22 mouse cellular contexts compared by ENCODE assay signal in genomic region chr8:109997381-109997780, GRCm38 (mm10). TPM values are rescaled to one million over a fixed set of nuclear protein-coding genes. Genes with fewer than 3 reads are reported as not detected.
DNase-seq lines count a peak whose midpoint lies in the region; ATAC-seq and TF ChIP-seq lines count a peak whose summit lies in the region.
"Had no signal": no experiment of that assay in that cellular context is flagged by ENCODE, and none has a peak within 500 bp of the region (broad histone marks: within the 10 kb centered on the region; RNA-seq: fewer than 3 reads in every experiment).

No protein-coding gene starts in this region.

- WGBS in cerebellum, adult 2 months: 38% methylated on average over 9 of the region's 9 CpGs
- WGBS in liver, adult 2 months: 51% methylated on average over 9 of the region's 9 CpGs
- whole genome bisulfite sequencing in liver, postnatal 0 days (ENCODE audit: insufficient replicate concordance): 82% methylated on average over 9 of the region's 9 CpGs

- H3K36me3 ChIP-seq in liver, adult 2 months (ENCODE audit: control insufficient read depth, insufficient read depth, low read length): peaks cover 54% of the 10 kb centered on the region
- H3K36me3 ChIP-seq in liver, postnatal 0 days (replicated peaks; ENCODE audit: insufficient read depth, low read length): peaks cover 5% of the 10 kb centered on the region
- H3K36me3 ChIP-seq: embryonic facial prominence, embryonic 10.5 days; embryonic facial prominence, embryonic 12.5 days; forebrain, embryonic 15.5 days had no signal

- no peak overlapping the region for H3K9ac ChIP-seq in liver, adult 2 months (ENCODE audit: low read depth, low read length)
- H3K9ac ChIP-seq in liver, postnatal 0 days (replicated peaks): no peak overlapping the region
- H3K9ac ChIP-seq: embryonic facial prominence, embryonic 12.5 days; forebrain, embryonic 15.5 days; forebrain, postnatal 0 days had no signal

- H3K4me2 ChIP-seq in liver, postnatal 0 days (ENCODE audit: low read depth, low read length): no peak overlapping the region
- H3K4me2 ChIP-seq: embryonic facial prominence, embryonic 12.5 days; forebrain, embryonic 15.5 days had no signal

- no peak overlapping the region for H3K27ac ChIP-seq in cerebellum, adult 2 months (ENCODE audit: insufficient read depth, low read length)
- no peak overlapping the region for H3K27ac ChIP-seq in liver, adult 2 months (replicated peaks; ENCODE audit: insufficient read depth, low read depth, low read length)
- no peak overlapping the region for H3K27ac ChIP-seq in liver, postnatal 0 days (ENCODE audit: low read depth)
- H3K27ac ChIP-seq: embryonic facial prominence, embryonic 10.5 days; embryonic facial prominence, embryonic 12.5 days; forebrain, embryonic 15.5 days had no signal

- H3K9me3 ChIP-seq in liver, postnatal 0 days (ENCODE audit: low read length): no peaks in the 10 kb centered on the region
- H3K9me3 ChIP-seq: embryonic facial prominence, embryonic 10.5 days; embryonic facial prominence, embryonic 12.5 days; forebrain, embryonic 15.5 days had no signal

- H3K79me2 ChIP-seq in liver, adult 2 months (ENCODE audit: control insufficient read depth, insufficient read depth, low read length): no peaks in the 10 kb centered on the region

- TF ChIP-seq EP300 in liver, postnatal 0 days (IDR thresholded peaks at IDR 0.05; ENCODE audit: low read depth): no peak

- no peaks in the 10 kb centered on the region for H3K27me3 ChIP-seq in cerebellum, adult 2 months (ENCODE audit: control insufficient read depth, insufficient read depth, low read length)
- H3K27me3 ChIP-seq in liver, adult 2 months (ENCODE audit: control insufficient read depth, insufficient read depth, low read length): no peaks in the 10 kb centered on the region
- no peaks in the 10 kb centered on the region for H3K27me3 ChIP-seq in liver, postnatal 0 days (ENCODE audit: insufficient read depth, low read length)
- H3K27me3 ChIP-seq: embryonic facial prominence, embryonic 12.5 days; forebrain, embryonic 15.5 days had no signal

- TF ChIP-seq POLR2A in cerebellum, adult 2 months (IDR thresholded peaks at IDR 0.05; ENCODE audit: borderline replicate concordance, insufficient read depth, low read length): no peak
- TF ChIP-seq POLR2A in liver, adult 2 months (IDR thresholded peaks at IDR 0.05; ENCODE audit: extremely low read depth, insufficient read depth, low read length): no peak

- peak; percentile 36 to 42 for DNase-seq in cerebellum, postnatal 14 days
- DNase-seq in cerebellum, adult 2 months: no peak
- DNase-seq in heart, adult 11 months: peak; percentile 48
- DNase-seq in heart, adult 8-10 months (ENCODE audit: low spot score): no peak
- DNase-seq in liver, adult 2 months (ENCODE audit: extremely low read depth, low read depth, low spot score): no peak
- no peak for DNase-seq in liver, postnatal 0 days
- no peak for DNase-seq in kidney, postnatal 36 days
- DNase-seq: adrenal gland, adult 2 months; adrenal gland, postnatal 10 days; adrenal gland, postnatal 25 days; cerebellum, adult 11-12 months; cerebellum, adult 8-10 months; forebrain, postnatal 0 days had no signal

- TF ChIP-seq CTCF in cerebellum, adult 2 months (IDR thresholded peaks at IDR 0.05; ENCODE audit: borderline replicate concordance, insufficient read depth, low read depth, low read length): no peak
- TF ChIP-seq CTCF in liver, adult 2 months (IDR thresholded peaks at IDR 0.05; ENCODE audit: low read depth, low read length): peak; percentile 15; the same call in 1 of the 2 replicates
- no peak for TF ChIP-seq CTCF in liver, postnatal 0 days (IDR thresholded peaks at IDR 0.05; ENCODE audit: low read depth)

- ATAC-seq in liver, postnatal 0 days: no peak
- ATAC-seq: forebrain, embryonic 15.5 days; forebrain, postnatal 0 days had no signal

- no peaks in the 10 kb centered on the region; the same call in 1 of the 2 replicates for H3K4me1 ChIP-seq in cerebellum, adult 2 months (ENCODE audit: control insufficient read depth, insufficient read depth, low read length)
- H3K4me1 ChIP-seq in liver, adult 2 months (ENCODE audit: control insufficient read depth, insufficient read depth, low read length): no peaks in the 10 kb centered on the region
- no peaks in the 10 kb centered on the region; the same call in 1 of the 2 replicates for H3K4me1 ChIP-seq in liver, postnatal 0 days (ENCODE audit: insufficient read depth)
- H3K4me1 ChIP-seq: embryonic facial prominence, embryonic 10.5 days; embryonic facial prominence, embryonic 12.5 days; forebrain, embryonic 15.5 days had no signal

- H3K4me3 ChIP-seq in cerebellum, adult 2 months (replicated peaks; ENCODE audit: insufficient read depth, low read depth, low read length): no peak overlapping the region
- no peak overlapping the region for H3K4me3 ChIP-seq in liver, adult 2 months (ENCODE audit: insufficient read depth, low read depth, low read length)
- H3K4me3 ChIP-seq in liver, postnatal 0 days (ENCODE audit: low read depth, low read length): no peak overlapping the region
- H3K4me3 ChIP-seq: embryonic facial prominence, embryonic 10.5 days; embryonic facial prominence, embryonic 12.5 days; forebrain, embryonic 15.5 days had no signal

RNA-seq across cellular contexts. Expression of gene Tat, which starts 7.1 kb away (rescaled TPM):
- 0.05 TPM in 1 of 2 replicates, not detected in the other for polyA plus RNA-seq in cerebellum, adult 2 months (2012; rRNA removed)
- total RNA-seq in heart, adult 8-10 months (2022): 1 to 10 TPM in 1 of 4 experiments, under 1 TPM in 3; 0.14 to 2.0 (median 0.41) TPM
- total RNA-seq in liver, adult 2 months (2014; rRNA removed): 815 and 1,088 TPM in 2 replicates
- polyA plus RNA-seq in liver, adult 2 months (2012; rRNA removed): 868 and 1,411 TPM in 2 replicates
- 64.5 and 108 TPM in 2 replicates for polyA plus RNA-seq in liver, postnatal 0 days (2015; fragmentation: Nextera tagmentation; extraction: Ambion mirVana)
- total RNA-seq: adrenal gland, postnatal 25 days; ES-E14; forebrain, postnatal 0 days; MEL had no signal
- polyA plus RNA-seq: C2C12; cortical plate, adult 2 months; embryonic facial prominence, embryonic 10.5 days; embryonic facial prominence, embryonic 12.5 days; forebrain, embryonic 11.5 days; forebrain, embryonic 15.5 days; forebrain, postnatal 0 days had no signal

RNA-seq across cellular contexts. Expression of gene Marveld3, which starts 35.4 kb away (rescaled TPM):
- 0.21 and 0.33 TPM in 2 replicates for polyA plus RNA-seq in cerebellum, adult 2 months (2012; rRNA removed)
- under 1 TPM in 2 of 4 experiments, not detected in 2; 0.17 to 0.53 TPM for total RNA-seq in heart, adult 8-10 months (2022)
- total RNA-seq in liver, adult 2 months (2014; rRNA removed): 0.37 and 0.81 TPM in 2 replicates
- polyA plus RNA-seq in liver, adult 2 months (2012; rRNA removed): 0.23 and 0.70 TPM in 2 replicates
- 0.58 and 0.69 TPM in 2 replicates for polyA plus RNA-seq in liver, postnatal 0 days (2015; fragmentation: Nextera tagmentation; extraction: Ambion mirVana)
- total RNA-seq: adrenal gland, postnatal 25 days; MEL had no signal
- polyA plus RNA-seq: adrenal gland, adult 2 months; C2C12 had no signal

RNA-seq across cellular contexts. Expression of gene Chst4, which starts 42.2 kb away (rescaled TPM):
- polyA plus RNA-seq in cerebellum, adult 2 months (2012; rRNA removed): not detected in 2 replicates
- total RNA-seq in heart, adult 8-10 months (2022): 1 to 10 TPM; 2.2 to 7.2 (median 3.2) TPM
- 0.18 and 0.20 TPM in 2 replicates for total RNA-seq in liver, adult 2 months (2014; rRNA removed)
- polyA plus RNA-seq in liver, adult 2 months (2012; rRNA removed): 0.22 and 0.39 TPM in 2 replicates
- polyA plus RNA-seq in liver, postnatal 0 days (2015; fragmentation: Nextera tagmentation; extraction: Ambion mirVana): 0.13 and 0.31 TPM in 2 replicates
- total RNA-seq: forebrain, postnatal 0 days; MEL had no signal
- polyA plus RNA-seq: C2C12; embryonic facial prominence, embryonic 10.5 days; embryonic facial prominence, embryonic 12.5 days; embryonic facial prominence, embryonic 14.5 days; forebrain, embryonic 11.5 days; forebrain, embryonic 15.5 days; forebrain, postnatal 0 days had no signal

Comparison
In these comparisons a context has a peak if more than half of its experiments do, and no peak if none do; other contexts are left out.
1. DNase-seq: peak in cerebellum, postnatal 14 days (2 of 2) and heart, adult 11 months (single experiment); none in cerebellum, adult 2 months (0 of 2), heart, adult 8-10 months (single experiment), liver, adult 2 months (single experiment), liver, postnatal 0 days (single experiment) and kidney, postnatal 36 days (0 of 2).
2. RNA of gene Tat, which starts 7.1 kb away (polyA plus RNA-seq): 868 to 1,411 TPM in liver, adult 2 months and 64.5 to 108 TPM in liver, postnatal 0 days; 0.05 TPM in cerebellum, adult 2 months; every median in the first group is over 10 times any median in the second.